In the genomic region with DNA sequence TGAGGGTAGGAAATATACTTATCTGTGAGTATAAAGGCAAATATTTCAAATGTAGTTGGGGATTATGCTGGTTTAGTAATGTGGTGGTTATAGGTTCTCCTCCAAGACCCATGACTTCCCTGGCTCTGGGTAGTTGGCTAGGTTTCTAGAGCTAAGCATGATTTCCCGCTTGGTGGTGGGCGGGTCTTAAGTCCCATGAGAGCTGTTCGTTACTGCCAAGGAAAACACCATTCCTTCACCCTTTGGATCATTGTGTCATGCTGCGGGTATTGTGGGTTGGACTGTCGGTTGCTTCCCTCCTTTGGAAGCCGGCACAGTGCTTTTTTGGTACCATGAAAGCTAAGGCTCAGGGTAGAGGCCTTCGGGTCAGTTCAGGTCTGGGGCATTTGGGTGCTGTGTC, we compare ENCODE assay signal across 20 mouse cellular contexts. TPM values are rescaled to one million over a fixed set of nuclear protein-coding genes. Genes with fewer than 3 reads are reported as not detected.
DNase-seq lines count a peak whose midpoint lies in the region; ATAC-seq lines count a peak whose summit lies in the region.
"Had no signal": no experiment of that assay in that cellular context is flagged by ENCODE, and none has a peak within 500 bp of the region (broad histone marks: within the 10 kb centered on the region; RNA-seq: fewer than 3 reads in every experiment).

No protein-coding gene starts in this region.

- no peak for ATAC-seq in erythroid progenitor cell, adult 5-6 weeks (replicated peaks; ENCODE audit: low FRiP score, poor library complexity, severe bottlenecking)
- ATAC-seq: forebrain, embryonic 14.5 days; hindbrain, embryonic 16.5 days; intestine, embryonic 16.5 days had no signal

- H3K4me1 ChIP-seq in heart, embryonic 10.5 days, result no peaks in the 10 kb centered on the region
- H3K4me1 ChIP-seq: embryonic facial prominence, embryonic 10.5 days; heart, embryonic 13.5 days; limb, embryonic 15.5 days; liver, embryonic 15.5 days had no signal

- intact Hi-C loops in left cerebral cortex, postnatal 4 days (cut with DNase I), result no loop called here

- no peak overlapping the region for H3K4me3 ChIP-seq in heart, embryonic 10.5 days
- H3K4me3 ChIP-seq: embryonic facial prominence, embryonic 10.5 days; heart, embryonic 13.5 days; layer of hippocampus, adult 2 months; limb, embryonic 15.5 days; liver, embryonic 15.5 days had no signal

- no peaks in the 10 kb centered on the region for H3K9me3 ChIP-seq in heart, embryonic 10.5 days
- H3K9me3 ChIP-seq: embryonic facial prominence, embryonic 10.5 days; heart, embryonic 13.5 days; limb, embryonic 15.5 days; liver, embryonic 15.5 days had no signal

- DNase-seq in heart, adult 18-20 months, result peak; percentile 18 to 42
- DNase-seq in heart, embryonic 10.5 days (ENCODE audit: low spot score), result no peak
- peak; percentile 25 to 29 for DNase-seq in kidney, postnatal 36 days
- DNase-seq in kidney, postnatal 10 days, result no peak
- peak; percentile 19 to 48 for DNase-seq in heart, adult 9 months (ENCODE audit: low spot score in 2 of 2)
- no peak for DNase-seq in left cerebral cortex, postnatal 4 days
- DNase-seq: cerebellum, adult 8-10 months; gastrocnemius, postnatal 10 days; layer of hippocampus, postnatal 36 days; thymus, adult 2 months had no signal

- H3K36me3 ChIP-seq in heart, embryonic 10.5 days, result peaks cover 7% of the 10 kb centered on the region; the same call in 1 of the 2 replicates

- H3K27me3 ChIP-seq in heart, embryonic 10.5 days (ENCODE audit: insufficient read depth, poor library complexity, severe bottlenecking), result no peaks in the 10 kb centered on the region
- H3K27me3 ChIP-seq: heart, embryonic 13.5 days; limb, embryonic 15.5 days; liver, embryonic 15.5 days had no signal

- H3K27ac ChIP-seq in heart, embryonic 10.5 days, result no peak overlapping the region
- H3K27ac ChIP-seq: embryonic facial prominence, embryonic 10.5 days; heart, embryonic 13.5 days; layer of hippocampus, adult 2 months; limb, embryonic 15.5 days; liver, embryonic 15.5 days had no signal

- 84% methylated on average over 7 of the region's 7 CpGs for WGBS in heart, embryonic 10.5 days

RNA-seq across cellular contexts. Expression of a gene that starts 40.6 kb away (rescaled TPM):
- under 1 TPM in 1 of 2 experiments, not detected in 1; 0.10 TPM for total RNA-seq in heart, adult 18-20 months (2021)
- 0.02 and 0.10 TPM in 2 replicates for polyA plus RNA-seq in heart, embryonic 10.5 days (2016; fragmentation: Nextera tagmentation; extraction: Ambion mirVana)
- total RNA-seq in erythroid progenitor cell, adult 5-6 weeks (2015; ENCODE audit: low replicate concordance), result 1.4 and 3.8 TPM in 2 replicates
- 0.61 and 4.2 TPM in 2 replicates for total RNA-seq in erythroid progenitor cell, adult 5-6 weeks (2017; ENCODE audit: low replicate concordance)
- 1 to 10 TPM in 1 of 2 experiments, under 1 TPM in 1; 0.50 to 2.4 TPM for total RNA-seq in left cerebral cortex, postnatal 4 days (2021)
- total RNA-seq: common myeloid progenitor, adult 5-6 weeks had no signal

Comparison
In these comparisons a context has a peak if more than half of its experiments do, and no peak if none do; other contexts are left out.
1. DNase-seq: peak in heart, adult 18-20 months (2 of 2), kidney, postnatal 36 days (2 of 2) and heart, adult 9 months (2 of 2); none in heart, embryonic 10.5 days (single experiment), kidney, postnatal 10 days (single experiment) and left cerebral cortex, postnatal 4 days (single experiment).